Mouse (Mus musculus) duodenum, adult 2 months (tissue): ENCODE data around the gene Fbxo5. TPM values are rescaled to one million over a fixed set of nuclear protein-coding genes. Genes with fewer than 3 reads are reported as not detected.

ENCODE experiments used
- polyA plus RNA-seq: library from polyadenylated mRNA; depleted of rRNA; stranded (reverse); fragments of >200 nt; gene quantifications from 2 replicates; pipeline ENCODE4 v1.2.3, GENCODE M21; 2012; ENCODE audit warnings: low replicate concordance; rRNA removed

Gene Fbxo5
- polyA plus RNA-seq, result 0.09 and 1.1 TPM in 2 replicates

DNA sequence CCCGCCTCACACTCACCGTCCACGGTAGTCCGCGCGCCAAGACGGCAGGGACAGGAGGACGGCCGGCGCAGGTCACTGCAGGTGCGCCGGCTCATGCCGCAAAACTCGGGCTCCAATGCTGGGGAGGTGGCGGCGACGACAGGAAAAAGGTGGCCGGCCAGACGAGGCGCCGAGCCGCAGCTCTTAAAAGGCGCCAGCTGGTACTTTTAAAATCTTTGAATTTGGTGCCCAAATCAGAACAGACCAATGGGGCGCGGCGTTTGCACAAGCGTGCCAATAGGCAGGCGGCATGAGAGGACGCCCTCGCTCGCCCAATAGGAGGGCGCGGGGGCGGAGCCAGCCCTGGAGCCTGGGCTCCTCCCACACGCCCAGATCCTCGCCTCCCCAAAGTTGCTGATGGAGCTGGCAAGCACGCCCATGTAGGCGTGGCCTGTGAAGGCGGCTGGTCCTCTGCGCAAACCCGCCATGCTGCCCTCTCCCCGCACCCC lies at the start of gene Fbxo5:
TSS of gene Fbxo5 (minus strand) at position 358 of the 488 bp plus-strand sequence.

DNA sequence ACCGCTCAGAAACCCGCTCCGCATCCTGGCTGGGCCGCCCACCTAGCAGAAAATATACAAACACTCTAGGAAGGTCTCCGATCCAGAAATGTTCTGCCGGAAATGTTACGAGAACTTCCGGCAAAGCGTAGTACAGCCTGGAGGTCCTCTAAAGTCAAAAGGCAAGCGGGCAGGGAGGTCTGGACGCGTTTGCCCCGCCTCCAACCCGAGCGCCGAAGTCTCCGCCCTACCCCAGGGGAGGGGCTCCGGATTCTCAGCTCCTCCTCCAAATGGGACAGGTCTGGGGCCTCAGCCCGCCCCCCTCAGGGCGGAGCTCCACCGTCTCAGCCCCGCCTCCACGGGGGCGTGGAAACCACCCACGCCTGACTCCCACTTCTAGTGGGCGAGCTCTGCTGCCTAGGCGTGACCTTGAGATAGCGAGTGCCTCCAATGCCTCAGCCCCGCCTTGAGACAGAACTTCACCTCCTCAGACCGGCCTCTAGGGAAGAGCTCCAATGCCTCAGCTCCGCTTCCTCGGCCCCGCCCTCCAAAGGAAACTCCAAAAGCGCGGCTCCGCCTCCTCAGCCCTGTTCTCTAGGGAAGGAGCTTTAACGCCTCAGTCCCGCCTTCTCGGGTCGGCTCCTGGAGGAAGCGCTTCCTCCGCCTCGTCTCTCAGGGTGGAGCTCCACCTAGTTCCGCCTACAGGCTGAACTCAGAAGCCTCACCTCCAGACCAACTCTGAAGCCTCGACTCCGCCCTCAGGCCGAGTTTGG lies 18.5 kb upstream of the Fbxo5 start, which contains the start of gene Mtrf1l:
TSS of gene Mtrf1l (minus strand) at position 171 of the 752 bp plus-strand sequence.

Other genes starting within 250 kb of the Fbxo5 start
- 0.91 and 1.1 TPM in 2 replicates for gene Myct1, start 211.8 kb downstream of the Fbxo5 start, polyA plus RNA-seq
- 5.6 and 12.3 TPM in 2 replicates for gene Vip, start 166.4 kb downstream of the Fbxo5 start, polyA plus RNA-seq
- gene Mtrf1l, start 18.3 kb upstream of the Fbxo5 start, polyA plus RNA-seq, result 1.7 and 2.2 TPM in 2 replicates
- gene Rgs17, start 116.8 kb upstream of the Fbxo5 start, polyA plus RNA-seq, result 0.01 and 0.05 TPM in 2 replicates